Mouse (Mus musculus): ENCODE data around the gene Uhrf1.

- TF ChIP-seq ZNF384 (IDR thresholded peaks at IDR 0.05; ENCODE audit: low read depth, low read length) = no peak
- no peak for TF ChIP-seq MAFK (IDR thresholded peaks at IDR 0.05; ENCODE audit: insufficient read depth, low read depth, low read length)
- TF ChIP-seq ZC3H11A (IDR thresholded peaks at IDR 0.05; ENCODE audit: borderline replicate concordance, low read depth, low read length) = no peak
- TF ChIP-seq HCFC1 (IDR thresholded peaks at IDR 0.05; ENCODE audit: borderline replicate concordance, insufficient read depth, low read length) = no peak
These were observed 4.9 kb upstream of the Uhrf1 start for GRCm38 (mm10) chr17:56298238-56298637.

Data from ES-E14 (cell line).